Mouse (Mus musculus) liver, adult 2 months (tissue): ENCODE results near the gene Tuft1.

ENCODE experiments used
- CTCF ChIP-seq: fragments of 200-500 bp; IDR thresholded peaks from 2 replicates; pipeline ENCODE4 v1.5.1; 2011; ENCODE audit warnings: low read depth, low read length, control low read depth
- POLR2A ChIP-seq: fragments of 200-500 bp; IDR thresholded peaks from 2 replicates; pipeline ENCODE4 v1.6.1; 2011; ENCODE audit warnings: low read length, control low read depth; ENCODE audit not compliant: insufficient read depth; ENCODE audit errors: extremely low read depth

DNA sequence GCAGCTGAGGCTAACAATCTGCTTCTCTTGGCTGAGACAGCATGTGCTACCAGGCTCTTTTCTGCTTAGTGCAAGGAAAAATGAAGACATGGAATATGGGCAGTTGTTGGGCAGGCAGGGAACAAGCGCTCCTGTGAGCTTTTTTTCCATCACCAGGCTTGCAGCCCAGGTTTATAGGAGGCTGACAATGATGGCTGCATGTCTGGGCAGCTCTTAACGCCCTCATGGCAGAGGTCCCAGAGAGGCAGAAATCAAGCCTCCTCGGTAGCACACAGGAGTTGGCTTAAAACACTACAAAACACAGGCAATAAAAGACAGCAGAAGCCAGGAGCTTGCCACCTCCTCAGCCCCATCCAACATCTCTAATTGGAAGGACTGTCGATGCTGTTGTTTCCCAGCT, 47.3 kb downstream of the Tuft1 start:
- TF ChIP-seq POLR2A, result no peak
- no peak for TF ChIP-seq CTCF
